Mouse (Mus musculus) embryonic facial prominence, embryonic 11.5 days (tissue): ENCODE data around the gene Mybpc1. TPM values are rescaled to one million over a fixed set of nuclear protein-coding genes. Genes with fewer than 3 reads are reported as not detected.

Experiments
- ATAC-seq: fragments of 200-750 bp; cut with Nextera tagmentation; replicated peaks from 2 replicates; pipeline ENCODE4 v1.8.0; 2017; ENCODE audit warnings: low read depth; ENCODE audit not compliant: insufficient number of reproducible peaks, low FRiP score, low TSS enrichment
- DNase-seq: peaks from one replicate; pipeline ENCODE4 v3.0.0-alpha.2; 2015; ENCODE audit warnings: low spot score
- H3K27ac ChIP-seq: fragments of 300-500 bp; sonication (generic); replicated peaks from 2 replicates; pipeline ENCODE4 v1.5.1; 2014; ENCODE audit warnings: mild to moderate bottlenecking, low read depth, low read length, control low read depth
- H3K27me3 ChIP-seq: fragments of 300-500 bp; sonication (generic); 2 replicates; pipeline ENCODE4 v1.6.1; 2014; ENCODE audit warnings: mild to moderate bottlenecking, low read length, moderate library complexity, mixed read lengths; ENCODE audit not compliant: control insufficient read depth, insufficient read depth
- H3K36me3 ChIP-seq: fragments of 300-500 bp; sonication (generic); replicated peaks from 2 replicates; pipeline ENCODE4 v1.6.1; 2014; ENCODE audit warnings: low read depth, mild to moderate bottlenecking, low read length, moderate library complexity, mixed read lengths; ENCODE audit not compliant: control insufficient read depth, insufficient read depth
- H3K4me1 ChIP-seq: fragments of 300-500 bp; sonication (generic); 2 replicates; pipeline ENCODE4 v1.6.1; 2014; ENCODE audit warnings: low read length, mixed read lengths; ENCODE audit not compliant: control insufficient read depth, insufficient read depth
- H3K4me2 ChIP-seq: fragments of 300-500 bp; sonication (generic); 2 replicates; pipeline ENCODE4 v1.6.1; 2014; ENCODE audit warnings: low read depth, mild to moderate bottlenecking, control low read depth, low read length, moderate library complexity
- H3K4me3 ChIP-seq: fragments of 300-500 bp; sonication (generic); 2 replicates; pipeline ENCODE4 v1.5.1; 2014; ENCODE audit warnings: low read depth, low read length, control low read depth
- H3K9ac ChIP-seq: fragments of 300-500 bp; sonication (generic); replicated peaks from 2 replicates; pipeline ENCODE4 v1.6.1; 2014; ENCODE audit warnings: mild to moderate bottlenecking, control low read depth, low read length
- H3K9me3 ChIP-seq: fragments of 300-500 bp; sonication (generic); replicated peaks from 2 replicates; pipeline ENCODE4 v1.6.1; 2016; ENCODE audit warnings: mild to moderate bottlenecking, low read length, inconsistent platforms, mixed read lengths; ENCODE audit not compliant: control insufficient read depth
- WGBS: fragments of 180-500 bp; shearing (Covaris S2); extraction: QIAGEN DNeasy Blood & Tissue Kit; methylation state at CpG from one replicate; pipeline ENCODE4 v1.1.7; 2014; 5-methylcytosine and 5-hydroxymethylcytosine counted together
- polyA plus RNA-seq: library from polyadenylated mRNA; unstranded; fragments of >200 nt; fragmentation: Nextera tagmentation; extraction: Ambion mirVana; gene quantifications from 2 replicates; pipeline ENCODE4 v1.2.1, GENCODE M21; 2014

The Mybpc1 gene
- polyA plus RNA-seq, 1 experiment from 2014 or later = 5.3 TPM

DNA sequence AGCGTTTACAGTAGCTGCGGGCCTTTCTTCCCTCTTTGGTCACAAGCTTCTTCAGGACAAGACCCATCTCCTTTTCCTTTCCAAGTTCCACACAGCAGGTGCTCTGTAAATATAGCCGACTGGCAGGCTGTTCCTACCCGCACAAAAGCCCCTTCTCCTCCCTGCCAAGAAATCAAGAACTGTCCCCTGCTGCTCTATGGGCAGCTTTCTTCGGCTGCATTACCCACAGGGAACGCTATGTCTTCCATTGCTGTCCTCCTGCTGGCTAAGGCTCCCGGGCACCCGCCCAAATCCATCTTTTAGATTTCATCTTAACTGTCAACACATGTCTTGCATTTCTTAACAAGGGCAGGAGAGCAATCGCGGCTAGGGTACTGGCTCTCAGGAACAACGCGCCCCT is 13.9 kb downstream of the Mybpc1 start:
- H3K4me3 ChIP-seq = no peak overlapping the region
- H3K4me2 ChIP-seq = no peak overlapping the region
- DNase-seq (no peak), ATAC-seq (no peak)
- H3K4me1 ChIP-seq = no peaks in the 10 kb centered on the region
- no peaks in the 10 kb centered on the region for H3K9me3 ChIP-seq
- no peak overlapping the region for H3K9ac ChIP-seq
- H3K36me3 ChIP-seq = no peaks in the 10 kb centered on the region
- H3K27ac ChIP-seq = no peak overlapping the region
- 68% methylated on average over 12 of the region's 12 CpGs for WGBS
- no peaks in the 10 kb centered on the region; the same call in 1 of the 2 replicates for H3K27me3 ChIP-seq

DNA sequence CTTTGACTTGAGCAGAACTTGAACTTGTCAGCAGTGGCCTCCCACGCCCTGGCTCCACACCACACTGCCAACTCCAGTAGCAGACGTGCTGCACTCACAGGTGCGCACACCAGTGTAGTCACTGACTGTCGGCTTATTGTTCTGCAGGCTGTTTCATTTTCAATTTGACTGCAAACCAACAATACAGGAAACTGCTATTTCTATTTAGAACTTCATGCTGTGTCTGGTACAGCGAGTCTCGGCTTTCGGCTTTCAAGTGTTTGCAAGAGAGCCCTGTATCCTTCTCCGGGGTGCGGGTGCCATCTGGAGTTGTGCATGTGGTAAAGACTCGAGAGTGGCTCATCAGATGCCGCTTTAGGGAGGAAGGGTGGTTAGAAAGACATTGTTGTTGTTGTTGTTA is 20.5 kb downstream of the Mybpc1 start:
- no peak for DNase-seq
- H3K4me3 ChIP-seq = no peak overlapping the region

DNA sequence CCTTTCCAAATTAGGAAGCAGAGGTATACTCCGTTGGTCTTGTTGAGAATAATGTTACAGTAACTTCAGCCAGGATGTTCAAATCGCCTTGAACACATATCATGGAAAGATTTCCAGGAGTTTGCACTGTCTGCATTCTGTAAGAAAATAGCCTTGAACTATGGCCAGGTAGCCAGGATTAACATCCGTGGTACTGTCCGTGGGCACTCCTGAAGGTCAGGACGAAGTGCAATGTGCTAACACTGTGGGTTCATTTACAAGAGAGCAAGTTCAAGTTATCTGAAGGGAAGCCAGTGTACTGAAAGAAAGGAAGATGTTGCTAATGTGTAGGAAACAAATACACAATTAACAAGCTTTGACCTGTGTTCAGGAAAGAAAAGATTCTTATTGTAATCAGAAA is 24.2 kb downstream of the Mybpc1 start:
- Histone ChIP-seq H3K9ac (no peak overlapping the region), H3K4me2 (no peak overlapping the region), H3K27ac (no peak overlapping the region), H3K27me3 (no peaks in the 10 kb centered on the region), H3K4me3 (no peak overlapping the region), H3K9me3 (no peaks in the 10 kb centered on the region), H3K4me1 (no peaks in the 10 kb centered on the region), H3K36me3 (no peaks in the 10 kb centered on the region)
- ATAC-seq (no peak), DNase-seq (no peak)
- WGBS = 88% methylated on average over 5 of the region's 5 CpGs

More for the DNA sequence above, 20.5 kb downstream of the Mybpc1 start:
- Histone ChIP-seq H3K9ac (no peak overlapping the region), H3K36me3 (no peaks in the 10 kb centered on the region), H3K27me3 (no peaks in the 10 kb centered on the region), H3K4me2 (no peak overlapping the region), H3K4me1 (no peaks in the 10 kb centered on the region), H3K9me3 (no peaks in the 10 kb centered on the region), H3K27ac (no peak overlapping the region)
- WGBS = 94% methylated on average over 11 of the region's 11 CpGs
- no peak for ATAC-seq

DNA sequence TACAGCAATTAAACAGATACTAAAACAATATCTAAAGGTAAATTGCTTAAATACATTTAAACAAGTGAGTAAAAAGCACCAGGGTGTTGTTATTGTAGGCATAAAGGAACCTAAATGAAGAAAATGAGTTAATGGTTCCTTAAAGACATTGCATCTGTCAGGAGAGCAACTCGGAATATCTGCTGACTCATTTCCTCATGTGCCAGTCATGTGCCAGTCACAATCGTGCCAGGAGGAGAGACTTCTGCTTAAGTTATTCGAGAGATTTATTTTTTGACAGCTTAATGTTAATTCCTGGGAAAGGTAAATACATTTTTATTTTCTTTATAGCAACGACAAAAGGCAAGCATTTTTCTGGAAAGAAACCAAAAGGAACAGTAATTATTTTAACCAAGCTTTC is 26.3 kb downstream of the Mybpc1 start:
- ATAC-seq (no peak), DNase-seq (no peak)
- no peak overlapping the region for H3K9ac ChIP-seq
- 75% methylated on average over 4 of the region's 4 CpGs for WGBS
- no peaks in the 10 kb centered on the region for H3K36me3 ChIP-seq
- H3K27me3 ChIP-seq = no peaks in the 10 kb centered on the region
- H3K9me3 ChIP-seq = no peaks in the 10 kb centered on the region
- H3K4me2 ChIP-seq = no peak overlapping the region
- no peak overlapping the region for H3K27ac ChIP-seq
- H3K4me3 ChIP-seq = no peak overlapping the region
- no peaks in the 10 kb centered on the region for H3K4me1 ChIP-seq

DNA sequence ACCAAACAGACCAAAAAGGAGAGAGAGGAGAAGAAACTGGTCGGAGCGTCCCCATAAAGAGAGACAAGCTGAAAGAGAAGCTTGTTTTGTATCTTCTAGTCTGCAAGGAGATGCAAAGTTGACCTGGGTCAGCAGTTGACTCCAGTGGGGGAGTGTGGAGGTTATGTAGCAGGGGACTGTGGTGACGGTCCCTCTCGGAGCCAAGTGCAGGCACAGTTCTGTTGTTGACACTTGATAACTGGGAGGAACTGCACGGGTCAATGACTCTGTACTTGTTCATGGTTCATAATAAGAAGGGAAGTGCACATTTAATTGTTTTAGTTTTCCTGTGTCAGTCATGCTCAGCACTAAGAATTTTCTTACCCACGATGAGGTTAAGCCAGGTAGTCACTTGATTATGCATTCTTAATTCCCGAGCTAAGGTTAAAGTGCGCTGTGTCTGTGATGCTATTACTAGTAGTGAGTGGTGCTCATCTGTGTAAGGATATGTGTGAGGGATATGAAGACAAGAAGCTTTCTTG is 30.8 kb downstream of the Mybpc1 start:
- ATAC-seq = no peak
- 65% methylated on average over 8 of the region's 8 CpGs for WGBS
- Histone ChIP-seq H3K9me3 (no peaks in the 10 kb centered on the region), H3K27ac (no peak overlapping the region), H3K4me2 (no peak overlapping the region), H3K9ac (no peak overlapping the region), H3K36me3 (no peaks in the 10 kb centered on the region), H3K4me3 (no peak overlapping the region), H3K4me1 (no peaks in the 10 kb centered on the region), H3K27me3 (no peaks in the 10 kb centered on the region)
- DNase-seq = no peak

GRCm38 (mm10) chr10:88572123-88572522 is 32.8 kb downstream of the Mybpc1 start:
- WGBS = 79% methylated on average over 5 of the region's 5 CpGs

GRCm38 (mm10) chr10:88557046-88557445 is 47.9 kb downstream of the Mybpc1 start:
- Histone ChIP-seq H3K27me3 (no peaks in the 10 kb centered on the region), H3K9me3 (no peaks in the 10 kb centered on the region), H3K9ac (no peak overlapping the region), H3K4me1 (no peaks in the 10 kb centered on the region), H3K4me3 (no peak overlapping the region), H3K36me3 (no peaks in the 10 kb centered on the region), H3K4me2 (no peak overlapping the region), H3K27ac (no peak overlapping the region)
- 89% methylated on average over 6 of the region's 6 CpGs for WGBS
- ATAC-seq (no peak), DNase-seq (no peak)

More at GRCm38 (mm10) chr10:88572123-88572522, 32.8 kb downstream of the Mybpc1 start:
- no peak overlapping the region for H3K4me2 ChIP-seq
- H3K36me3 ChIP-seq = no peaks in the 10 kb centered on the region
- no peaks in the 10 kb centered on the region for H3K9me3 ChIP-seq
- H3K4me3 ChIP-seq = no peak overlapping the region
- no peak for DNase-seq
- no peak overlapping the region for H3K9ac ChIP-seq
- no peak overlapping the region for H3K27ac ChIP-seq
- no peaks in the 10 kb centered on the region for H3K27me3 ChIP-seq
- ATAC-seq = no peak
- no peaks in the 10 kb centered on the region for H3K4me1 ChIP-seq

GRCm38 (mm10) chr10:88552738-88553137 is 52.2 kb downstream of the Mybpc1 start:
- Histone ChIP-seq H3K4me1 (no peaks in the 10 kb centered on the region), H3K36me3 (no peaks in the 10 kb centered on the region), H3K4me3 (no peak overlapping the region), H3K9ac (no peak overlapping the region), H3K27me3 (no peaks in the 10 kb centered on the region), H3K9me3 (no peaks in the 10 kb centered on the region), H3K27ac (no peak overlapping the region), H3K4me2 (no peak overlapping the region)
- DNase-seq = no peak
- ATAC-seq = no peak
- 93% methylated on average over 2 of the region's 2 CpGs for WGBS
